Mouse (Mus musculus) bone marrow, adult 2 months (tissue): ENCODE data around the gene Itih2. TPM values are rescaled to one million over a fixed set of nuclear protein-coding genes. Genes with fewer than 3 reads are reported as not detected.
A peak's percentile ranks its signal among the peaks of the same experiment; 100 is the strongest.

ENCODE experiments used
- H3K27ac ChIP-seq: fragments of 200-500 bp; 2 replicates; pipeline ENCODE4 v1.5.1; 2012; ENCODE audit warnings: low read depth, mild to moderate bottlenecking, control low read depth, inconsistent platforms, low read length; ENCODE audit not compliant: control insufficient read depth, poor library complexity, insufficient read depth
- H3K4me1 ChIP-seq: fragments of 200-500 bp; 2 replicates; pipeline ENCODE4 v1.6.1; 2011; ENCODE audit warnings: low read length; ENCODE audit not compliant: control insufficient read depth, insufficient read depth
- H3K4me3 ChIP-seq: fragments of 200-500 bp; replicated peaks from 2 replicates; pipeline ENCODE3; 2011; ENCODE audit warnings: mild to moderate bottlenecking, low read depth, low read length, control low read depth; ENCODE audit not compliant: control insufficient read depth
- CTCF ChIP-seq: fragments of 200-500 bp; IDR thresholded peaks from 2 replicates; pipeline ENCODE4 v1.5.1; 2011; ENCODE audit warnings: low read length, control low read depth; ENCODE audit not compliant: control insufficient read depth, insufficient read depth
- POLR2A ChIP-seq: fragments of 200-500 bp; IDR thresholded peaks from 2 replicates; pipeline ENCODE4 v1.6.1; 2011; ENCODE audit warnings: low read depth, mild to moderate bottlenecking, control low read depth, low read length, borderline replicate concordance; ENCODE audit not compliant: control insufficient read depth
- WGBS: fragments of 180-500 bp; shearing (Covaris S2); methylation state at CpG from one replicate; pipeline ENCODE4 v1.1.7; 2018; 5-methylcytosine and 5-hydroxymethylcytosine counted together
- polyA plus RNA-seq: library from polyadenylated mRNA; stranded (reverse); fragments of >200 nt; gene quantifications from 2 replicates; pipeline ENCODE4 v1.2.4, GENCODE M21; 2011; ENCODE audit warnings: low replicate concordance; ENCODE audit not compliant: missing spikeins, insufficient read depth, insufficient read length

Itih2 gene
- polyA plus RNA-seq, 1 experiment: 1.1 TPM

DNA sequence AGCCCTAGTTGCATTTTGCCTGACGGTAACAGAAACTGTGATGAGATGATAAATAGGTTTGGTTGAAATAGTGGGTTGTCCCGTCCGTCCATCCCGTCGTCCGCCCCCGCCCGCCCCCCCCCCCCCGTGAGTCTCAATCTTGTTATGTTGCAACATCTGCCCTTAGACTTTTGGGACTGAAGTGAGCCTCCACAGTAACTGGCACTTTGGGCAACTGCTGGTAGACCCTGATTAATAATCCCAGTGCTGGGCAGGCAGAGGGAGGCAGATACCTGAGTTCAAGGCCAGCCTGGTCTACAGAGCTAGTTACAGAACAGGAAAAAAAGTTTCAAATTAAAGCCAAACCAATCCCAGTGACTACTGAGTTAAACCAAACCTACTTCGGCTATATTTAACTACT is 81.7 kb downstream of the Itih2 start:
- WGBS: 8% methylated on average over 10 of the region's 10 CpGs
- Histone ChIP-seq H3K4me3 (peak overlapping the region; percentile 45), H3K27ac (no peak overlapping the region), H3K4me1 (no peaks in the 10 kb centered on the region; the same call in 1 of the 2 replicates)
- no peak for TF ChIP-seq CTCF
- no peak for TF ChIP-seq POLR2A

DNA sequence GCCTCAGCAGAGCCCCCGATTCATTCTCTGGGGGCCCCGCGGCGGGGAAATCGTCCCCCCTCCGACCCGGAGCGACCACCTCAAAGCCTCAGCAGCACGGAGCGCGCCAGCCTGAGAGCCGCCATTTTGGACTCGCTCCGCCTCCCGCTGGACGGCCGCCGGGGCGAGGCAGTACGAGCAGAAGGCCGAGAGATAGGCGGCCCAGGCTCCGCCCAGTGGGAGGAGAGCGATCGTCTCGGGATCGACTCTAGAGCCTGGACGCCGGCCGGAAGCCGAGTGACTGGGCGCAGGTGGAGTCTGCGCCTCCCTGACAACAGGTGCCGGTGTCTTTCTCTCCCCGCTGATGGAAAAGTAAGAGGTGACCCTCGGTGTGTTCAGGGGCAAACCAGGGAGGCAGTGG is 82.7 kb downstream of the Itih2 start, which contains the start of gene Taf3:
Gene Taf3, minus strand, starts transcription at position 136 of the 400 bp plus-strand sequence.
- TF ChIP-seq POLR2A (peak; percentile 65; the same call in 1 of the 2 replicates), CTCF (no peak)
- WGBS: 0% methylated on average over 36 of the region's 36 CpGs
- Histone ChIP-seq H3K4me3 (peak within 1 kb of the TSS; percentile 96), H3K27ac (peak within 1 kb of the TSS; percentile 34; the same call in 1 of the 2 replicates), H3K4me1 (no peaks in the 10 kb centered on the region; the same call in 1 of the 2 replicates)

DNA sequence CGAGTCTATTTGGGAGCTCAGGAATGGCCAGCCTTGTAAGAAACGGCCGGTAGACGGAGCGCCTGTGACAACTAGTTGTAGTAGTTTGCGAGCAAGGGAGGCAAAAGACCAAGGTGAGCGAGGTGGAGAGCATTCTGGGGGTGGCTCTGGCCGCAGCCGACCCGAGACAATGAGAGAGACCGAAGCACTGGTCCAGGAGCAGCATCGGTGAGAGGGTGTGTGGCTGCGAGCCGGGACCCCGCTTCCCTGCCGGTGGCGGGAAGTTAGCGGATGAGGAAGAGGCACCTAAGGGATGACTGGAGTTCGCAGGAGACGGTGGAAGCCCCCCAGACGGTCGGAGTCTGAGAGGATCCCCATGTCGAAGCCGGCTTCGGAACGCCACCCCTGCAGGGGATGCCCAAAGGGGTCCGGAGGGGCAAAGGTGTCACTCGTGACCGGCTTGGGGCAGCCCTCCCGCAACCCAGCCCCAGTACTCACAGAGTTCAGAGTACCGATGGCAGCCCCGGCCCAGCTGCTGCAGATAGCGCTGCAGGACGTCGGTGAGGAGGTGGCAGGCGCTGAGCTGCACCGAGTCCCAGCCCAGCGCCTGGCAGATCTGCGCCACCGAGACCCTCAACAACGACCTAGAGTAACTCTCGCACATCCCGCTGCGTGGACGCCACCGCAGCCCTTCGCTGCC is 83.3 kb downstream of the Itih2 start:
- H3K27ac ChIP-seq: peak overlapping the region; percentile 34; the same call in 1 of the 2 replicates

More for the DNA sequence above, 83.3 kb downstream of the Itih2 start:
- Histone ChIP-seq H3K4me3 (peak overlapping the region; percentile 96), H3K4me1 (no peaks in the 10 kb centered on the region; the same call in 1 of the 2 replicates)
- WGBS: under 1% methylated on average over 47 of the region's 47 CpGs
- TF ChIP-seq CTCF: no peak
- no peak for TF ChIP-seq POLR2A

Other genes starting within 250 kb of the Itih2 start
- not detected in 2 replicates for gene 9230102O04Rik, start 241.9 kb downstream of the Itih2 start, polyA plus RNA-seq
- 1.7 and 6.1 TPM in 2 replicates for gene Gata3, start 241.4 kb downstream of the Itih2 start, polyA plus RNA-seq
- 6.5 and 7.9 TPM in 2 replicates for gene Taf3, start 82.8 kb downstream of the Itih2 start, polyA plus RNA-seq
- 71.5 and 128 TPM in 2 replicates for gene Atp5c1, start 50.9 kb downstream of the Itih2 start, polyA plus RNA-seq
- gene Kin, start 50.8 kb downstream of the Itih2 start, polyA plus RNA-seq: 54.6 and 81.6 TPM in 2 replicates
- 1.7 TPM in 2 replicates for gene Itih5, start 22.2 kb upstream of the Itih2 start, polyA plus RNA-seq
- 0.45 TPM in 1 of 2 replicates, not detected in the other for gene Sfmbt2, start 239.1 kb upstream of the Itih2 start, polyA plus RNA-seq